Mouse (Mus musculus): Measurements from ENCODE around the gene Vwa8. TPM values are rescaled to one million over a fixed set of nuclear protein-coding genes. Genes with fewer than 3 reads are reported as not detected.

Vwa8 gene
- total RNA-seq, 2 experiments from 2014 or later: 42.9 to 46.3 TPM

Other genes with a start within 250 kb of the Vwa8 start
- gene Dgkh, start 116.3 kb upstream of the Vwa8 start, total RNA-seq (2021): 1 to 10 TPM; 8.6 to 8.9 TPM